Mouse (Mus musculus): Measurements from ENCODE around the gene Capn2. TPM values are rescaled to one million over a fixed set of nuclear protein-coding genes. Genes with fewer than 3 reads are reported as not detected.

Gene Capn2
- polyA plus RNA-seq, 1 experiment: 113 TPM

DNA sequence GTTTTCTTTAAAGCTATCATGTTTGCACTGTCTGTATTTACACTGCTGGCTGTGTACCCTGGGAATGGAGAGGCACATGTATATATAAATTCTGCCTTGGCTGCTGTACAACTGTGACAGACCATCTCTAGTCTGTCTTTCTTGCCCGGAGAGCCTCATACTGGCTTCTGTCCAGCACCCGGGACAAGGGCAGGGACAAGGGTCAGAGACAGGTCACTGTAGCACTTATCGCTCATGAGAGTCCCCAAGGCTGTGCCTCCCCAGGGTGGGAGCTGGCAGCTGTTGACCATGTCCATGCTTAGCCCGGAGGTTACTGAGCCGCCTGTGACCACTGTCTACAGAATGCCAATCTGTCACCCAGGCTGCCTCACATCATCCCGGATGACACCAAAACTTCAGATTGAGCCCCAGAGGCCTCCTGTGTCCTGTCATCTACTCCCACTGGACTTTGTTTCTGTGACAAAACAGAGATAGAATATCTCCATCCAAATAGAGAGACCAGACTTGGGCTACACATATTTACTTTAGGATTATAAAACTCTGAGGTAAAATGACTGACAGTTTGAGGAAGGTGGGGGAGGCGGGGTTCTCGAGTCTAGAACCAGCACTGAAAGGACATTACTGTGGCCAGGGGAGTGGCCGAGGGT lies 17.8 kb downstream of the Capn2 start:
- Histone ChIP-seq H3K27ac (replicated peaks; ENCODE audit: low read depth, low read length) (peak overlapping the region; percentile 94), H3K4me3 (ENCODE audit: insufficient read depth, low read depth, low read length) (no peak overlapping the region), H3K4me1 (ENCODE audit: control insufficient read depth, insufficient read depth, insufficient read length, low read length) (peaks cover 71% of the 10 kb centered on the region)

DNA sequence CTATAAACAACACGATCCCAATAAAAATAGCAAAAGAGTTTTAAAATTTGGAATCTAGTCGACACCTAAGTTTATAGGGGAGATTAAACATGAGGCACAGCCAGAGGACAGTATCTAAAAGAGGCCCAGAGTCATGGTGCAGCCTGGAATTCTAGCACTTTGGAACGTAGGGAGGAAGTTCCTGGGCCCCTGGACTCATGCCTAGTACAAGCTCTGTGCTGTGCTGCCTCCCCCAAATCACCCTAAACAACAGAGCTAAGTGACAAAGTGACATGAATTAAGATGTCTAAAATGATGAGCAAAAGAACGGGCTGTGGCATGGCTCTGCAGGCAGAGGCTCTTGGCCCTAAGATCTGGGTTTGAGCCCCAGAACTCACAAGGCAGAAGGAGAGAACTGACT lies 19.7 kb downstream of the Capn2 start:
- H3K4me1 ChIP-seq (ENCODE audit: control insufficient read depth, insufficient read depth, insufficient read length, low read length): peaks cover 68% of the 10 kb centered on the region
- H3K4me3 ChIP-seq (ENCODE audit: insufficient read depth, low read depth, low read length): no peak overlapping the region
- no peak overlapping the region for H3K27ac ChIP-seq (replicated peaks; ENCODE audit: low read depth, low read length)

DNA sequence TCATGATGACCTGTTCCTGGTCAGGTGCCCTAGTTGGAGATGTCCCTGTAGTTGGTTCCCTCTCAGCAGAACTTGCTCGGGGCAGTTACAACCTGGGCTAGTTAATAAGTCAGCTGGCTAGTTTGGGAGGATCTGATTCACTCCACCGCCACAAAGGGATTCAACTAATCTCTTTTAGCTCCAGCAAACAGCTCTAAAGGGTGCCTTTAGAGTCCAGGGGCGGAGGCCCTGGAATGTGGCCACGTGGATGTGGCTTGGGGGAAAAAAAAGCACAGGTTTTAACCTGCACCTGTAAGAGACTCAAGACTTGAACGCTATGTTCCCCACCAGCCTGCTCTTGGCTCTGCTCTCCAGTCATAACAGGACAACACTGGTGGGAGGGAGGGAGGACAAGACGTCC lies 20.7 kb downstream of the Capn2 start:
- H3K27ac ChIP-seq (replicated peaks; ENCODE audit: low read depth, low read length): no peak overlapping the region
- H3K4me1 ChIP-seq (ENCODE audit: control insufficient read depth, insufficient read depth, insufficient read length, low read length): peaks cover 61% of the 10 kb centered on the region
- H3K4me3 ChIP-seq (ENCODE audit: insufficient read depth, low read depth, low read length): no peak overlapping the region

DNA sequence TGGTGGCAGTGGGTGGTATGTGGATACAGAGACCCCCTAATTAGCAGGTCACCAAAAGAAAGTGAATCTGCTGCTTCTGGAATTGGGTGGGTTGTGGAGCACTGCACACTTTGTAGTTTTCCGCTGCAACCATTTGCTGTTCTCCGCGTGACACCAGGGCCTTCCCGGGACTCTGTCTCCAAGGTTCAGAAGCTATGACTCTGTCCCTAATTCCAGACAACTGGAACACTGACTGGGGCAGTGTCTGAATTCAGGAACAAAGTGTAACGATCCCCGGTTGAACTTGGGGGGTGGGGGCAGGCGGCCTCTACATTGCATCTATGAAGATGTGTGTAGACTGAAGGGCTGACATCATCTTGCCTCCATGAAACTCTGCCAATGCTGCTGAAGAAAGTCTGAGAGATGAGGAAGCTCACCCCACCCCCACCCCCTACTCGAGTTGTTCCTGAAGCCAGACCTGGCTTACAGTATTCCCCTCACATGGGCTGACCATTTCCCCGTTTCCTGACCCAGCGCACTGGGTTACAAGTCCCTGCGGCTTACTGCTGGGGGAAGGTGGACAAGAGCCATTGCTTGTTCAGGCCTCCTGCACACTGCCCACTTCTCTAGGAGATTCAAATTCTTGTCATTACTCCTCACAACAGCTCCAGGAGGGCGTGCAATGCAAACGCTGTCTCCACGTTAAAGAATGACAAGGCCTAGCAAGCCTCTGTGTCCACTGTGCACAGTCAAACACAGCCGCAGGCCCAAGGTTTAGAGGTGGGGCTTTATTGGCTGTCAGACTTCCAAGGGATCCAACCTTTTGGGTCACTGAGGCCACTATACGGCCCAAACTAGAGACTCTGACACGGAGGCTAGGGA lies 22.9 kb downstream of the Capn2 start:
- H3K4me3 ChIP-seq (ENCODE audit: insufficient read depth, low read depth, low read length): no peak overlapping the region
- peak overlapping the region; percentile 9 for H3K27ac ChIP-seq (replicated peaks; ENCODE audit: low read depth, low read length)
- H3K4me1 ChIP-seq (ENCODE audit: control insufficient read depth, insufficient read depth, insufficient read length, low read length): peaks cover 48% of the 10 kb centered on the region

DNA sequence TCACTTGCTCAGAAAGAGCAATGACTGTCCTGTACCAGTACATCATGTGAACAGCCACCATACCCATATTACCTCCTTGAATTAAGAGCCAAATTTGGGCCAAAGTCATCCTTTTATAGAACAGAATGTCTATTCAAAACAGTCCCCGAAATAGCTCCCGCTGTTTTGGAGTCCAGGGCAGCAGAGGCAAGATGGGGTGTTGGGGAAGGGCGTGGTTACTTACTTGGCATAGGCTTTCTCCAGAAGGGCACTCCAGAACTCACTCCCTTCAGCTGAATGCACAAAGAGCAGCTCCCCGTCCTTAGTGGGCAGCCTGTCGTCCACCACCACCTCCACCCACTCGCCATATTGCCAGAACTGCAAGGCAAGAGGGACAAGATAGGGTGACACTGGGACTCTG lies 25.6 kb downstream of the Capn2 start:
- no peak overlapping the region for H3K4me3 ChIP-seq (ENCODE audit: insufficient read depth, low read depth, low read length)

DNA sequence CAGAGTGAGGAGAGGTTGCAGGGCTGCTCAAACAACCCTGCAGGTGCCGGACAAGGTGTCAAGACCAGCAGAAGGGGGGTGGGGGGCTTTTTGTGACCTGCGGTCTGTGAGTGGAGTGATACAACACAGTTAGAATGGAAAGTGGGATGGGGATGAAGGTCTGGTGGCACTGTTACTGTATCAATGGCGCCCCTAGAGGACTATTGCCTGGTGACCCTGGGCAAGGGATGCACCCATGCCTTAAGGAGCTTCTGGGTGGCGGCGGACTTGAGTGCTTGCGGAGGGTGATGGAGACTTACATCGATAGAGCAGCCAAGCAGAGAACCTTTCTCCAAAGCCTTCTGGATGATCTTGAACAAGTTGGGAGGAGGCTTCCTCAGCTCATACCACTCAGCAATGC lies 26.8 kb downstream of the Capn2 start:
- Histone ChIP-seq H3K4me1 (ENCODE audit: control insufficient read depth, insufficient read depth, insufficient read length, low read length) (peaks cover 26% of the 10 kb centered on the region), H3K27ac (replicated peaks; ENCODE audit: low read depth, low read length) (0 out of 2 replicates have a peak overlapping the region, but pooled peaks have one; percentile 4), H3K4me3 (ENCODE audit: insufficient read depth, low read depth, low read length) (no peak overlapping the region)

More for the DNA sequence above, 25.6 kb downstream of the Capn2 start:
- Histone ChIP-seq H3K27ac (replicated peaks; ENCODE audit: low read depth, low read length) (no peak overlapping the region), H3K4me1 (ENCODE audit: control insufficient read depth, insufficient read depth, insufficient read length, low read length) (peaks cover 30% of the 10 kb centered on the region)

DNA sequence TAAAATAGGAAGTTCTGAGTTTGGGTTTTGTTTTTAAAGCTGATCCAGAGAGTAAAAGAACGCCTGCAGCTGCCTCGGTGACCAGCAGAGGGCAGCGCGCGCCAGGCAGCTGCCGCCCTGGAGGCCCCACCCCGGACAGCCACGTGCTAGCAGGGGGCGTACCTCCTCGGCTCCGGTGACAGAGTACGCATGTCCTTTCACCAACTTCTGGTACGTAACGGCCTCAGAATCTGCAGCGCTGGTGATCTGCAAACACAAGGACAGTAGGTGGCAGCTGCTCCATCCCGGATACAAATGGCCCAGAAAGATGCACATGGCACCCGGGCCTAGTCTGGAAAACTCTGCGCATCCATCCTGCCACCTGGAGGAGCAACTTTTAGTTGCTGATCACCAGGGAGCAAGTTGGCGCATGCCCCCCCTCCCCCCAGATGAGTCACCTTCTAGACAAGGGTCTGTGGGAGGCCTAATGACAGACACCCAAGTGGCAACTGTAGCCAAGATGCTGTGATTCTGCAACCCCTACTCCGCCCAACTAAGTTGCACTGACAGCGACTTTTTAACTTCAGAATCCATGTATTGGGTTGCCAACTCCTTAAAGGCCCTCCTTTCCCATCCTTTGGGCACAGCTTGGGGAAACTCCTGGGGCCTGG lies 27.5 kb downstream of the Capn2 start:
- Histone ChIP-seq H3K4me1 (ENCODE audit: control insufficient read depth, insufficient read depth, insufficient read length, low read length) (peaks cover 23% of the 10 kb centered on the region), H3K4me3 (ENCODE audit: insufficient read depth, low read depth, low read length) (no peak overlapping the region), H3K27ac (replicated peaks; ENCODE audit: low read depth, low read length) (peak overlapping the region; percentile 4; the same call in 1 of the 2 replicates)

DNA sequence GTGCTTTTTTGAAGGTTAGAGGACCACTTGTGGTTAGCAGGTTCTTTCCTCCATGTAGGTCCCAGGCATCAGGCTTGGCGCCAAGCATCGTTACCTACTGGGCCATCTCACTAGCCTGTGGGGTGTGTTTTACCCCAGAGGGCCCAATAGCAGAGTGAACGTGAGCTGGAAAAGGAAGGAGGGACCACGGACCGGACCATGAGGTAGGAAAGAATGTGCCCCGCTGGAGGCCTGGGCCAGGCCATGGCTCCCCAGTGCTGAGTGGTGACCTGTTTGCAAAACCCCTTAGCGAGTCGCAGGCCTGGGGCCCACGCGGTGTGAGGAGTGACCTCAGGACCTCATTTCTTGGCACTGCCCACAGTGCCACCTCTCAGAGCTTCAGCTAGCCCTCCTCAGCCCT lies 28.9 kb downstream of the Capn2 start:
- Histone ChIP-seq H3K4me3 (ENCODE audit: insufficient read depth, low read depth, low read length) (no peak overlapping the region), H3K4me1 (ENCODE audit: control insufficient read depth, insufficient read depth, insufficient read length, low read length) (peaks cover 13% of the 10 kb centered on the region), H3K27ac (replicated peaks; ENCODE audit: low read depth, low read length) (no peak overlapping the region)

DNA sequence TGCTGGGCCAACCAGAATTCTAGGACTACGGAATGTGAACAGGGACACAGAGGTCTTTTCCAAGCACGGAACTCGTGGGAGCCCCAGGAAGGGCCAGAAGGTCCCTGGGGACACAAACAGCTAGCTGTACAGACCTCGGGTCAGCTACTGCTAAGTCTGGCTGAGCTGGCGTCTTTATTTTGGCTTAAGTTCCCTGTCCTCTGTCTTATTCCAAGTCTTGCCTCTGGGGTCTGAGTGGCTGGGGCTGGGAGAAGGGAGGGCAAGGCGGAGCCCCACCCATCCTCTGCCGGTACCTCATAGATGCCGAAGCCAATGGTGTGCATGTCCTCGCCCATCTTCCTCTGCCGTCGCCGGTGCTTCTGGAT lies 33.5 kb downstream of the Capn2 start:
- Histone ChIP-seq H3K27ac (replicated peaks; ENCODE audit: low read depth, low read length) (peak overlapping the region; percentile 17; the same call in 1 of the 2 replicates), H3K4me1 (ENCODE audit: control insufficient read depth, insufficient read depth, insufficient read length, low read length) (no peaks in the 10 kb centered on the region), H3K4me3 (ENCODE audit: insufficient read depth, low read depth, low read length) (no peak overlapping the region)

DNA sequence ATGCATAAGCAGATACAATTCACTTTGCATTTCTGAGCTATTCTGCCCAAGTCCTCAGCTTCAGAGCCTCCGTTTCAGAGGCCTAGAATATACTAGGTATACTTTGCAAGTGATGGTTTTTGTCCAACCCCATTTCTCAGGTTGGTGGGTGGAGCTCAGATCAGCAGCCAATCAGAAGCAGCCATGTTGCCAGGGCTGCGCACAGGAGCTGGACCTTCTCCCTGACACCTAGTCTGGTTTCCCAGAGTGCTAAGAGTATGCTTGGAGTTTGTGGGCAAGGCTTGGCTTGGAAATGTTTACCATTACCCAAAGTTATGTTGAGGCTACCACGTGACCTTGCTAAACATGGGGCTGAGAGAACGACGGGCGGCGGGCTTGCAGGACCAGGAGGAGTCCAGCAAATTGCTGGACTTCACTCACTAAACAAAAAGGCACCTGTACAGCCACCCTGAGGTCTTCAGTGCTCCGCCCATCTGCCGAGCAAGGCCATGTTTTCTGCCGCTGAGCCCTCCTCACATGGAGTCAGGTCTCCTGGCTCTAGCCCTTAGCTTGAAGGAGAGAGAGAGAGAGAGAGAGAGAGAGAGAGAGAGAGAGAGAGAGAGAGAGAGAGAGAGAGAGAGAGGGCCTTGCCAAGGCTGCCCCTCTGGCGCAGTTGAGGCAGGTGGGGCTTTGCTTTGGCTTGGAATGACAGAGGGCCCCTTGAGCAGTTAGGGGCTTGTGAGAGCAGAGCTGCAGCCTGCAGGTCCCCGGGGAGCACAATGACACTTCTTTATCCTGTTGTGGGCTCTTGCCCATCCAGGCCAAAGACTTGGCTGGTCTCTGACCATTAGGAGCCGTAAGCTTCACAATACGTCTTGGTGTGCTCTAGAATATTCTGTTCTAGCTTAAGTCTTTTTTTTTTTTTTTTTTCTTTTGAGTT lies 34.2 kb downstream of the Capn2 start:
- no peaks in the 10 kb centered on the region for H3K4me1 ChIP-seq (ENCODE audit: control insufficient read depth, insufficient read depth, insufficient read length, low read length)
- peak overlapping the region; percentile 57 for H3K27ac ChIP-seq (replicated peaks; ENCODE audit: low read depth, low read length)
- H3K4me3 ChIP-seq (ENCODE audit: insufficient read depth, low read depth, low read length): no peak overlapping the region

DNA sequence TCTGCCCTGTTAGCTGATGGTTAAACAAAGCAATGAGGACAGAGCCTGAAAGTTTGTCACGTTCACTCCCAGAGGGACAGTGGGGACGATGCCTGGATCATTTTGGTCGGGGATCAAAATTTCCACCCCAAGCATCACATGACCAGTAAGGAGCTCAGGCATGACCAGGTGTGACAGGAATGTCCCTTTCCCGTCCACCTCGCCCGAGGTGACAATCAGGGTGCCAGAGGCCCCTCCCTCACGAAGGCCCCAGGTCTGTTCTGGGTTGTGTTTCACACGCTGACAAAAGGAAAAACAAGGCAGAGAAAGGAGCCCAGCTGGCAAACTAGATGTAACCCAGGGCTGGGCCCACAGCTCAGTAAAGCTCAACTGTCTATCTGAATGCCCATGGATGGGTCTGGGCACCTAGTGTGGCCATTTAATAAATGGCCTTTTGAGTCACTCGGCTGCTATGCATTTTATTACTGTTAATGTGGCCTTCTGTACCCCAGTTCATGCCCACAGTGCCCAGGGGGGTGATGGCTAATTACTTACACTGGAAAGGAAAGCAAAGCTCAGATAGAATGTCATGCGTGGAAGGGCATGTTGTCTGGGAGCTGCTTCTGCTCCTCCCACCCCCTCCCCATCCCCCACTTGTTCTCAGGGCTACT lies 35.6 kb downstream of the Capn2 start:
- Histone ChIP-seq H3K27ac (replicated peaks; ENCODE audit: low read depth, low read length) (no peak overlapping the region), H3K4me3 (ENCODE audit: insufficient read depth, low read depth, low read length) (no peak overlapping the region), H3K4me1 (ENCODE audit: control insufficient read depth, insufficient read depth, insufficient read length, low read length) (no peaks in the 10 kb centered on the region)

DNA sequence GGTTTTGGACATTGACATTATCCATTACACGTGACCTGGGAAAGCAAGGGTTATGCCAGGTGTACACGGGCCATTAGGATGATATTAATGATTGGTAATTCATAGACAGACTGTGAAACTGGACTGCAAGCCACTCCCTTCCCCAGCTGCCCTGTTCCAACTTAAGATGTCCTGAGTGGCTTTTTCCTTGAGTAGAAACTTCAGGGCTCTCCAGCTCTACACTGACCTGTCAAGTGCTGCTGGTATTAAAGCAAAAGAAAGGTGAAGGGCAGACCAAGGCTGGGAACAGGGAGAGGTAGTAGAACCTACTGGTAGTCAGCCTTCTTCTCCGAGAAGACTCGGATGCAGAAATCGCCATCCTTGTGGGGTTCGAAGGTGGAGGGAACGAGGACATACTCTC lies 36.3 kb downstream of the Capn2 start:
- H3K27ac ChIP-seq (replicated peaks; ENCODE audit: low read depth, low read length): no peak overlapping the region
- no peak overlapping the region for H3K4me3 ChIP-seq (ENCODE audit: insufficient read depth, low read depth, low read length)
- H3K4me1 ChIP-seq (ENCODE audit: control insufficient read depth, insufficient read depth, insufficient read length, low read length): no peaks in the 10 kb centered on the region

DNA sequence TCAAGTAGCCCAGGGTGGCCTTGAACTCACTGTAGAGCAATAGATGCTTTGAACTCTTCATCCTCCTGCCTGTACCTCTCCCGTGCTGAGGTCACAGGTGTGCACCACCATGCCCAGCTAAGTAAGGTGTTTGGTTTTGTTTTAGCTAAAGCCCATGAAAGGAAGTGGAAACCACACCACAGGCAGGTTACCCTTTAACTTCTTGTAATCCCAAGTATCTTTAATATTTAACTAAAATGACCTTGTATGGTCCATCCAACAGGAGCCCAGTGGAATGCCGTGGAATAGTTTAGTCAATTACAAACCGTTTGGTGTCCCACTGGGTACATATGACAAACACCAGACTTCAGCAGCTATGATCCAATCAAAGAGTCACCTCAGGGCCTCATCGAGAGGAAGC lies 38.5 kb downstream of the Capn2 start:
- H3K27ac ChIP-seq (replicated peaks; ENCODE audit: low read depth, low read length): no peak overlapping the region
- no peaks in the 10 kb centered on the region for H3K4me1 ChIP-seq (ENCODE audit: control insufficient read depth, insufficient read depth, insufficient read length, low read length)
- no peak overlapping the region for H3K4me3 ChIP-seq (ENCODE audit: insufficient read depth, low read depth, low read length)

DNA sequence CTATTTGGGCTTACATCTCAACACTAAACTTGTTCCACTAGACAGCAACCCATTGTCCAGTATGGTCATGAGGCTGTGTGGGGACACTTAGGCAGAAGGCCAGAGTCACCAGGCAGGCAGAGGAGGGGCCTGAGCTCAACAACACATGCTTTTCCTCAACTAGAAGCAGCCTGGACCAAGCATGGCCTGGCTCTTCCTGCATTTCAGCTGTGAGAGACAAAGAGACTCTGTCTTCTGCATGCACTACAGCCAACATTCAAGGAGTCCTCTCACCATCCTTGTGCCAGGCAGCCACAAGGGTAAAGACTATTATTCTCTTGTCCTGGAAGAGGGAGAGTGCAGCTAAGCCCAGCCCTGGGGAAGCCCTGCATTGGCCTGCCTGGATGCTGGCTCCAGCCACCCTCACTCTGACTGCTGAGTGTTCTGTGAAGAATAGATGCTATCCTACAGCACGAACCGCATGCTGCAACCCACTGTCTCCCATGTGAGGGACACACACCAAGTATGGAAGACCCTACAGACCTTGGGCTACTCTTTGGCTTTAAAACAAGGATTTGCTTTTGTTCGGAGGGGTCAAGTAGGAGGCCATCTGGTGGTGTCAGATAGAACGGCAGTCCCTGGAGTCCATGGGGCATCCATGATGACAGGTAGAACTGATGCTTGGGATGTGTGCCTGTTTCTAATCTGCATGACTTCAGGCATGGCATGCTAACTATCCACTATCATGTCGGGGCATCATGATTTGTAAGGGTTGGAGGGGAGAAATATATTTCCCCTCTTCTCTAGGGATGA lies 42.2 kb downstream of the Capn2 start:
- no peak overlapping the region for H3K27ac ChIP-seq (replicated peaks; ENCODE audit: low read depth, low read length)
- H3K4me3 ChIP-seq (ENCODE audit: insufficient read depth, low read depth, low read length): no peak overlapping the region
- no peaks in the 10 kb centered on the region for H3K4me1 ChIP-seq (ENCODE audit: control insufficient read depth, insufficient read depth, insufficient read length, low read length)

Measured in brown adipose tissue, adult 24 weeks (tissue).